Mouse (Mus musculus) embryonic facial prominence, embryonic 11.5 days (tissue): ENCODE results near the gene Pbp2. TPM values are rescaled to one million over a fixed set of nuclear protein-coding genes. Genes with fewer than 3 reads are reported as not detected.

Experiments
- ATAC-seq: fragments of 200-750 bp; cut with Nextera tagmentation; replicated peaks from 2 replicates; pipeline ENCODE4 v1.8.0; 2017; ENCODE audit warnings: low read depth; ENCODE audit not compliant: insufficient number of reproducible peaks, low FRiP score, low TSS enrichment
- DNase-seq: peaks from one replicate; pipeline ENCODE4 v3.0.0-alpha.2; 2015; ENCODE audit warnings: low spot score
- H3K27ac ChIP-seq: fragments of 300-500 bp; sonication (generic); replicated peaks from 2 replicates; pipeline ENCODE4 v1.5.1; 2014; ENCODE audit warnings: mild to moderate bottlenecking, low read depth, low read length, control low read depth
- H3K27me3 ChIP-seq: fragments of 300-500 bp; sonication (generic); 2 replicates; pipeline ENCODE4 v1.6.1; 2014; ENCODE audit warnings: mild to moderate bottlenecking, low read length, moderate library complexity, mixed read lengths; ENCODE audit not compliant: control insufficient read depth, insufficient read depth
- H3K36me3 ChIP-seq: fragments of 300-500 bp; sonication (generic); replicated peaks from 2 replicates; pipeline ENCODE4 v1.6.1; 2014; ENCODE audit warnings: low read depth, mild to moderate bottlenecking, low read length, moderate library complexity, mixed read lengths; ENCODE audit not compliant: control insufficient read depth, insufficient read depth
- H3K4me1 ChIP-seq: fragments of 300-500 bp; sonication (generic); 2 replicates; pipeline ENCODE4 v1.6.1; 2014; ENCODE audit warnings: low read length, mixed read lengths; ENCODE audit not compliant: control insufficient read depth, insufficient read depth
- H3K4me2 ChIP-seq: fragments of 300-500 bp; sonication (generic); 2 replicates; pipeline ENCODE4 v1.6.1; 2014; ENCODE audit warnings: low read depth, mild to moderate bottlenecking, control low read depth, low read length, moderate library complexity
- H3K4me3 ChIP-seq: fragments of 300-500 bp; sonication (generic); 2 replicates; pipeline ENCODE4 v1.5.1; 2014; ENCODE audit warnings: low read depth, low read length, control low read depth
- H3K9ac ChIP-seq: fragments of 300-500 bp; sonication (generic); replicated peaks from 2 replicates; pipeline ENCODE4 v1.6.1; 2014; ENCODE audit warnings: mild to moderate bottlenecking, control low read depth, low read length
- H3K9me3 ChIP-seq: fragments of 300-500 bp; sonication (generic); replicated peaks from 2 replicates; pipeline ENCODE4 v1.6.1; 2016; ENCODE audit warnings: mild to moderate bottlenecking, low read length, inconsistent platforms, mixed read lengths; ENCODE audit not compliant: control insufficient read depth
- WGBS: fragments of 180-500 bp; shearing (Covaris S2); extraction: QIAGEN DNeasy Blood & Tissue Kit; methylation state at CpG from one replicate; pipeline ENCODE4 v1.1.7; 2014; 5-methylcytosine and 5-hydroxymethylcytosine counted together
- polyA plus RNA-seq: library from polyadenylated mRNA; unstranded; fragments of >200 nt; fragmentation: Nextera tagmentation; extraction: Ambion mirVana; gene quantifications from 2 replicates; pipeline ENCODE4 v1.2.1, GENCODE M21; 2014

Gene Pbp2
- polyA plus RNA-seq, 1 experiment from 2014 or later = not detected

DNA sequence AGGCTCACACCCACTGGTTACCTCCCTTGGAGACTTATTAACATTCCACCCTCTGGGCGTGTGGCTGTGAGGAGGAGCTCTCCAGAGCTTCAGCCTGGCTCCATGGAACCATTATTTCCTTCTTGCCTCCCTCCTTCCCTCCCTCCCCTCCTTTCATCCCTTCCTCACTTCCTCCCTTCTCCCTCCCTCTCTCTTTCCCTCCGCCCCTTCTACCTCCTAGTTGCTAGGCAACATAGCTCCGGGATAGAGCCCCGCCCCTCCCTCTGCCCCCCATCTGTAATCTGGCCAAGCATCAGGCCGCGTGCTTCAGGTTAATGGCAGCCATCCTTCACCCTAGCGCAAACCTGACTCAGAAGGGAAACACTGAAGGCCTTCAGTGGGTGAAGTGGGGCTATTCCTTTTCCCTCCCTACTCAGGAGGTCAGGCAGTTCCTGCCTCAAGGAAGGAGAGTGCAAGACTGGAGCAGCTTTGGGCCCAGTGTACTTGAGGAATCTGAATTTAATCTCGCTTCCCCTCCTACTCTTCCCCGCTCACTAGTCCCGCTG, 22.6 kb upstream of the Pbp2 start:
- DNase-seq (peak; percentile 79), ATAC-seq (peak; percentile 73; the same call in 1 of the 2 replicates)
- no peak overlapping the region for H3K4me3 ChIP-seq
- H3K4me2 ChIP-seq = no peak overlapping the region
- no peaks in the 10 kb centered on the region for H3K9me3 ChIP-seq
- no peaks in the 10 kb centered on the region for H3K4me1 ChIP-seq
- no peaks in the 10 kb centered on the region for H3K27me3 ChIP-seq
- WGBS = 14% methylated on average over 10 of the region's 10 CpGs
- peak overlapping the region; percentile 17; the same call in 1 of the 2 replicates for H3K27ac ChIP-seq
- no peaks in the 10 kb centered on the region for H3K36me3 ChIP-seq
- no peak overlapping the region for H3K9ac ChIP-seq

DNA sequence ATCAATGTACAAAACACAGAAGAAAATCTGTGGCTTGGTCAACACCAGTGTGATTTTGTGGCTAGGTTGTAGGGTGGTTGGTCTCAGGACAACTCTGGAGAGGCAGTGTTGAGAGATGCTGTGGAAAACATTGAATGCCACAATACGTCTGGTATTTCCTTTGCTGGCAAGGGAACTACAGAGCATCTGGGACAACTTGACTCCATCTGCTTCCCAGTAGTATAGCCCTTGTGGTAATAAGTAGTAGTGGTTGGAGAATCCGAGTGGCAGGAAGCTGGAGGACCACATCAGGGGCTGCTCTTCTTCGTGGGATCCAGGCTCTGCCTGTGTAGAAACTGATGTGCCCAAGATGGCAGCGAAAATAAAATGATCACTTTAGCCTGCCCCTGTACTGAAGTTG, 21.7 kb upstream of the Pbp2 start:
- no peak overlapping the region for H3K9ac ChIP-seq
- H3K4me3 ChIP-seq = no peak overlapping the region
- ATAC-seq (no peak), DNase-seq (peak; percentile 26)
- no peaks in the 10 kb centered on the region for H3K9me3 ChIP-seq
- WGBS = 73% methylated on average over 4 of the region's 4 CpGs
- H3K27ac ChIP-seq = no peak overlapping the region
- no peaks in the 10 kb centered on the region for H3K27me3 ChIP-seq
- no peak overlapping the region for H3K4me2 ChIP-seq
- H3K4me1 ChIP-seq = no peaks in the 10 kb centered on the region
- no peaks in the 10 kb centered on the region for H3K36me3 ChIP-seq

DNA sequence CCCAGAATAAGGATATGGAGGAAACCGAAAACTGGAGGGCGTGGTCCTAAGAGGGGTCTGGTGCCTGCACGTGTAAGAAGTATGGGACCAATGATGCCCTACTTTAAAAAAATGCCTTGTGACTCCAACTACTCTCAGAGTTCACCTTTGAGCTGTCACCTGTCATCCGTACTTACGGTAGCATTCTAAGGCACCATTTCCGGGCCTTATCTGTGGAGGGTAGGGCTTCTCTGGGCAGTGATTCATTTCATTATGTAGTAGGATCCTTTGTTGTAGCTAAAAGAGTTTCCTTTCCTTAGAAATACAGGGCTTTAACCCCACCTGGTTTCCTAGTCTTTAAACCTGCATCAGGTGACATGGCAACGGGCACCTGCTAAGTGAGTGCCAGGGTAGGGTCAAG, 16.6 kb upstream of the Pbp2 start:
- Histone ChIP-seq H3K4me1 (no peaks in the 10 kb centered on the region), H3K27ac (no peak overlapping the region), H3K27me3 (no peaks in the 10 kb centered on the region), H3K4me2 (no peak overlapping the region), H3K9ac (no peak overlapping the region), H3K36me3 (no peaks in the 10 kb centered on the region), H3K4me3 (no peak overlapping the region), H3K9me3 (no peaks in the 10 kb centered on the region)
- no peak for DNase-seq
- WGBS = 84% methylated on average over 7 of the region's 7 CpGs
- ATAC-seq = no peak

DNA sequence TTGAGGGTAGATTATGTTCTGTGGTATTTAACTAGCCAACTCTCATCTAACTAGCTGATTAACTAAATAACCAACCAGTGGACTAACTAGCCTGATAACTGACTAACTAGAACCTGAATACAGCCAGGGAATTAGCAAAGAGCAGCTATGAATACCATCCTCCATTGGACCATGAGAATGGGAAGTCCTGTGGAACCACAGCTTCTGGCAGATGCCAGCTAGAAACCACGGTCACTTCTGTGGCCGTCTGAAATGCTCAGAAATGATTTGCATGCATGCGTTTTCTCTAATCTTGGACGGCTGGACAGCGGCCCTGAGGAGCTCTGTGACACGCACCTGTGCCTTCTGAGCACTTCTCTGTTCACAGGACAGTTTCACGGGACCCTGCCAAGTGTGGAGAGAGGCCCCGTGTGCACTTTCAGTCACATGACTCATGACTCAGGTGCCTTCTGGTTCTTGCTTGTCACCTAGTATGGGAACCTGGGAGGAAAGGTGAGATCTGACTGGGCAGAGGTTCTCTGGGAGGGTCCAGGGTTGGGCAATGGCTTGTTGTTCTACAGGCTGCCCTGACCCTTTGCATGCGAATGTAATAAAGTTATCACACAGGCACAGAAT, 14.6 kb upstream of the Pbp2 start:
- ATAC-seq = no peak
- no peaks in the 10 kb centered on the region for H3K9me3 ChIP-seq
- H3K27ac ChIP-seq = no peak overlapping the region
- no peak overlapping the region for H3K4me2 ChIP-seq
- H3K4me1 ChIP-seq = no peaks in the 10 kb centered on the region
- no peaks in the 10 kb centered on the region for H3K27me3 ChIP-seq
- 82% methylated on average over 9 of the region's 9 CpGs for WGBS
- no peak overlapping the region for H3K9ac ChIP-seq
- no peak overlapping the region for H3K4me3 ChIP-seq
- no peak for DNase-seq
- H3K36me3 ChIP-seq = no peaks in the 10 kb centered on the region

DNA sequence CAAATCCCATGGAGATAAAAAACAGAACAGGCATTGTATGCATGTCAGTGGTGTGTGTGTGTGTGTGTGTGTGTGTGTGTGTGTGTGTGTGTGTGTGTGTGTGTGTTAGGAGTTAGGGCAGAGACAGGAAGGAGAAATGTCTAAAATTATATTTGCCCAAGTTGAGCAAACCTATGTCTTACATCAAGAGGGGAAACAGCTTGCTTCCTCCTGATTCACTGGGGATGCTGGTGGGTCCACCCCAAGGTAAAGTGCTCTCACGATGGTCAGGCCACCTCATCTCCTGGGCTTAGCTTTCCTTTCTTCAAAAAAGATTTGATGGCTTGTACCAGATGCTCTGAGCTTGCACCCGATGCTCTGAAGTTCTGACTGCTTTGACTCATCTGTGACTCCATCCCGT, 13.9 kb upstream of the Pbp2 start:
- Histone ChIP-seq H3K27me3 (no peaks in the 10 kb centered on the region), H3K4me1 (no peaks in the 10 kb centered on the region), H3K9me3 (no peaks in the 10 kb centered on the region), H3K4me2 (no peak overlapping the region), H3K4me3 (no peak overlapping the region), H3K27ac (no peak overlapping the region), H3K36me3 (no peaks in the 10 kb centered on the region), H3K9ac (no peak overlapping the region)
- ATAC-seq = no peak
- DNase-seq = no peak
- WGBS = 93% methylated on average over 3 of the region's 3 CpGs

DNA sequence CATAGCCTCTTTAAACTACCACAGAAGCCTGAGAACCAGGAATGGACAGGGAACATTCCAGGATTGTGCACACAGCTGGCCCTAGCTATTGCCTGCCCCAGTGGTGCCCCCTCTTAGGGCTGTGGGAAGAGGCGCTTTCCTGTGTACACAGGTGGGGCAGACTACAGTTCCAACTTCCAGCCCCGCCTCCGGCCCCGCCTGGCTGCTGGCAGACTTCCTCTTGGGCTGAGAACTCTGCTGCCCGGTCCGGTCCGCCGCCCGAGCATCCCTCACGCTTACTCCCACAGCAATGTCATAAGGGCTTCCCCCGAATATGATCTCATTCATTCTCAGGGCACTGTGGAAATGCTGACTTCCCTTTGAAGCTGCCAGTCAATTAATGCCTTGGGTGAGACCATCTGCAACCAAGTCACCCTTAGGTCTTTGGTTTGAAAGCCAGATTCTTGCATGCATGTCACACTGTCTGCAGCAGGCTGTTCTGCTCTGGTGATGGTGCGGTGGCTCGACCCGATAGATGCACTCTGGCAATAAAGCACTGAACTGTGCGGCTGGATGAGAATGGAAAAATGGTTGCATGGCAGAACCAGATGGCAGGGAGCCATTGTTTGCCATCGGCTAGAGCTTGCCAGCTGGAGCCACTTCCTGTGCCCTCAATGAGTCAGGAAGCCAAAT, 13.2 kb upstream of the Pbp2 start:
- DNase-seq = peak; percentile 33
- Histone ChIP-seq H3K4me2 (no peak overlapping the region), H3K27ac (no peak overlapping the region), H3K9ac (no peak overlapping the region), H3K4me3 (no peak overlapping the region), H3K36me3 (no peaks in the 10 kb centered on the region), H3K27me3 (no peaks in the 10 kb centered on the region), H3K4me1 (no peaks in the 10 kb centered on the region), H3K9me3 (no peaks in the 10 kb centered on the region)
- WGBS = 52% methylated on average over 16 of the region's 16 CpGs
- peak; percentile 57; the same call in 1 of the 2 replicates for ATAC-seq

DNA sequence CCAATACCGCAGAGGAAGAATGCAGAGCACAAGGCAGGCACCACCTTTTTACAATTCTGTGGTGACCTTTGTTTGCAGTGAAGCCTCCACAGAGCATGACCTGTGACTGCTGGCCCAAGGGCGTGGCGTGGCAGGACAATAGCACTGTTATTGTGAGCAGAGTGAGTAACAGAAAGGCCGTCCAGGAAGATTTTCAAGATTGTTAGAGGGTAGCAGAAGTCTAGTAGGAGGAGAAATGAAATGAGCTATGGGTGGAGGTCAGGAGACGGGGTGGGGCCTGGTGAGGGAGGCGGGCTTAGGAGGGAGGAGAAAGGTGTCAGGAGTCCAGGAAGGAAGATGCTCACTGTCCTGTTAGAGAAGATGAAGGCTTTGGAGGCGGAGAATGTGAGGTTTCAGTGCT, 12.5 kb upstream of the Pbp2 start:
- Histone ChIP-seq H3K27me3 (no peaks in the 10 kb centered on the region), H3K36me3 (no peaks in the 10 kb centered on the region), H3K9me3 (no peaks in the 10 kb centered on the region), H3K27ac (no peak overlapping the region), H3K4me1 (no peaks in the 10 kb centered on the region), H3K4me3 (no peak overlapping the region), H3K4me2 (no peak overlapping the region), H3K9ac (no peak overlapping the region)
- 58% methylated on average over 7 of the region's 7 CpGs for WGBS
- ATAC-seq (no peak), DNase-seq (no peak)

DNA sequence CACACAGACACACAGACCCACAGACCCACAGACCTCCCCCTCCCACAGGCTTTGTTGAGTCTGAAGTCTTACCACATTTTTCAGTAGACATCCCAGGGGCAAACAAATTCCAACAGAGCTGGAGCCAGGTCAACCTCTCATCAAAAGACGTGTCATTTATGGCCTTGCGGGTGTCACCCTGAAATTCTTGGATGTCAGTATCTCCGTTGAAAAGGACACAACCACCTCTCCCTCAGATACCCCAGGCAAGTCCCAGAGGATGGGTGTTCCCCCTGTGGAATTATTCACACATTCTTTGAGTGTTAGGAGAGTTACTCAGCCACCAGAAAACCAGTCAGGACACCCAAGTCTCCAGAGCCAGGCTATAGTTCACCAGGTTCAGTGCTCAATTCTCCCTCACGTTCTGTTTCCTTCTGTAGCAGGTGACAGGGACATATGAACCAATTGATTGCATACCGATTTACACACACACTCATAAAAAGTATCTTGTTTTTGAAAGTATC, 9.3 kb upstream of the Pbp2 start:
- no peak overlapping the region for H3K9ac ChIP-seq
- WGBS = 85% methylated on average over 5 of the region's 5 CpGs
- DNase-seq = no peak

More for the DNA sequence above, 9.3 kb upstream of the Pbp2 start:
- H3K4me3 ChIP-seq = no peak overlapping the region
- ATAC-seq = 0 out of 2 replicates have a peak, but pooled peaks have one; percentile 15
- H3K36me3 ChIP-seq = no peaks in the 10 kb centered on the region
- H3K27ac ChIP-seq = no peak overlapping the region
- no peak overlapping the region for H3K4me2 ChIP-seq
- no peaks in the 10 kb centered on the region for H3K4me1 ChIP-seq
- no peaks in the 10 kb centered on the region for H3K27me3 ChIP-seq
- H3K9me3 ChIP-seq = no peaks in the 10 kb centered on the region
